Mouse (Mus musculus): ENCODE data around the gene Pmel.

Gene Pmel

GRCm38 (mm10) chr10:128748252-128748864, 44.4 kb downstream of the Pmel start:
- peak; percentile 86 for DNase-seq (ENCODE audit: low spot score)
